Mouse (Mus musculus) liver, embryonic 16.5 days (tissue): ENCODE measurements around the gene Uqcc3. TPM values are rescaled to one million over a fixed set of nuclear protein-coding genes. Genes with fewer than 3 reads are reported as not detected.

Experiments used
- ATAC-seq: fragments of 200-750 bp; cut with Nextera tagmentation; 2 replicates; pipeline ENCODE4 v1.8.0; 2017; ENCODE audit warnings: low read depth, mild to moderate bottlenecking, moderate number of reproducible peaks, moderate library complexity
- H3K27ac ChIP-seq: fragments of 300-500 bp; sonication (generic); 2 replicates; pipeline ENCODE4 v1.5.1; 2014; ENCODE audit warnings: mild to moderate bottlenecking, low read length
- H3K27me3 ChIP-seq: fragments of 300-500 bp; sonication (generic); 2 replicates; pipeline ENCODE4 v1.6.1; 2014; ENCODE audit warnings: low read depth, low read length, mixed read lengths; ENCODE audit not compliant: control insufficient read depth, insufficient read depth
- H3K36me3 ChIP-seq: fragments of 300-500 bp; sonication (generic); 2 replicates; pipeline ENCODE4 v1.6.1; 2014; ENCODE audit warnings: mild to moderate bottlenecking; ENCODE audit not compliant: control insufficient read depth, insufficient read depth
- H3K4me1 ChIP-seq: fragments of 300-500 bp; sonication (generic); 2 replicates; pipeline ENCODE4 v1.6.1; 2014; ENCODE audit warnings: low read depth, low read length, mixed read lengths; ENCODE audit not compliant: control insufficient read depth
- H3K4me2 ChIP-seq: fragments of 300-500 bp; sonication (generic); 2 replicates; pipeline ENCODE4 v1.6.1; 2014; ENCODE audit warnings: low read depth, low read length, mixed read lengths
- H3K4me3 ChIP-seq: fragments of 300-500 bp; sonication (generic); 2 replicates; pipeline ENCODE4 v1.5.1; 2014; ENCODE audit warnings: low read depth, mild to moderate bottlenecking, low read length
- H3K9ac ChIP-seq: fragments of 300-500 bp; sonication (generic); 2 replicates; pipeline ENCODE4 v1.6.1; 2014; ENCODE audit warnings: low read depth, low read length
- H3K9me3 ChIP-seq: fragments of 300-500 bp; sonication (generic); replicated peaks from 2 replicates; pipeline ENCODE4 v1.6.1; 2016; ENCODE audit warnings: low read length; ENCODE audit not compliant: control insufficient read depth
- WGBS: fragments of 180-500 bp; shearing (Covaris S2); extraction: QIAGEN DNeasy Blood & Tissue Kit; methylation state at CpG from one replicate; pipeline ENCODE4 v1.1.7; 2014; ENCODE audit not compliant: insufficient replicate concordance; 5-methylcytosine and 5-hydroxymethylcytosine counted together
- polyA plus RNA-seq: library from polyadenylated mRNA; unstranded; fragments of >200 nt; fragmentation: Nextera tagmentation; extraction: Ambion mirVana; gene quantifications from 2 replicates; pipeline ENCODE4 v1.2.1, GENCODE M21; 2015

Gene Uqcc3
- polyA plus RNA-seq, 1 experiment from 2014 or later = 27.9 TPM

DNA sequence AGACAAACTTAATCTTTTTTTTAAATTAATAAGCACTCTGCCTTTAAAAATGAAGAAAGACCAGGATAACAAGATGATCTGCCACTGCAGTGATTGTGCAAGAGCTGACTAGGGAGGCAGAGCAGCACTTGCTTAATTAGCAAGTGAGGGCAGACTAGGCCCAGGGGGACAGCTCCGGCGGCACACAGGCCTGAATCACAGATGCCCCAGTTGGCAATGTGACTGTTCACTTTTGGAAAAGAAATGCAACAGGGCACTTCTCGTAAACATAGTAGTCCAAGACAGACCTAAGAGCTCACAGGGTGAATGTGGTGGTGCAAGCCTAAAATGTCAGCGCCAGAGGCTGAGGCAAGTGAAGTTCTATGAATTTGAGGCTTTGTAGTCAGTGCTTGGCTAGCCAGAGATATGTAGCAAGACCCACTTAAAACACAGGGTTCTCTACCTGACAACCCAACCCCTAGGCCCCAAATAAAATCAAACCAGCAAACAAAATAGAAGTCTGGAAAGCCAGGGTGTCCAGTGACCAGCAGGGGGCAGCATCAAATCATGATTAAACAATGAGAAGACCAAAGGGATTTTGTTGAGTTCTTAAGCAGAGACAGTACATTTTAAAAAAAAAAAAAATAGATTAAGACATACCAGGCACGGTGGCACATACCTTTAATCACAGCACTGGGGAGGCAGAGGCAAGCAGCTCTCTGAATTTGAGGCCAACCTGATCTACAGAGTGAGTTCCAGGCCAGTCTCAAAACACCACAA, 36.2 kb downstream of the Uqcc3 start:
- Histone ChIP-seq H3K4me2 (no peak overlapping the region), H3K4me1 (peaks cover 11% of the 10 kb centered on the region), H3K36me3 (peaks cover 8% of the 10 kb centered on the region; the same call in 1 of the 2 replicates), H3K9ac (no peak overlapping the region), H3K27me3 (no peaks in the 10 kb centered on the region), H3K4me3 (no peak overlapping the region), H3K9me3 (no peaks in the 10 kb centered on the region), H3K27ac (no peak overlapping the region)
- WGBS = 59% methylated on average over 5 of the region's 5 CpGs
- ATAC-seq = no peak

DNA sequence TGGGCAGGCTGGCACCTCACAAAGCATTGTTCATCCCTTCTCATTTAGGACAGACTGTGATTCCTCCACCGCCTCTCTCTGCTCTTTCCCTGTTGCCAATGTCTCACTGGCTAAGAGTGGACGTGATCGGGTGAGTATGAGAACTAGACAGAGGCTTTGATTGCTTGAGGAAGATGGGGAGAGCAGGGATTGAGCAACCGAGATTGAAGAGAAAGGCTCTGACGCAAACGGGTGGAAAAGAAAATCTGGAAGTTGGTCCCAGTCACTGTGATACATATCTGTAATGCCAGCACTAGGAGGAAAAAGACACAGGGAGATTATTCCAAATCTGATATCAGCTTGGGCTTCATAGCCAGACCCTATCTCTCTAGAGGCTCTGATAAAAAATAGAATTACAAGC, 37.8 kb downstream of the Uqcc3 start:
- no peak overlapping the region for H3K9ac ChIP-seq
- ATAC-seq = no peak
- 61% methylated on average over 6 of the region's 6 CpGs for WGBS
- no peaks in the 10 kb centered on the region for H3K27me3 ChIP-seq
- H3K4me3 ChIP-seq = no peak overlapping the region
- H3K27ac ChIP-seq = no peak overlapping the region
- peaks cover 21% of the 10 kb centered on the region for H3K4me1 ChIP-seq
- no peak overlapping the region for H3K4me2 ChIP-seq
- H3K36me3 ChIP-seq = peaks cover 8% of the 10 kb centered on the region; the same call in 1 of the 2 replicates
- H3K9me3 ChIP-seq = no peaks in the 10 kb centered on the region

DNA sequence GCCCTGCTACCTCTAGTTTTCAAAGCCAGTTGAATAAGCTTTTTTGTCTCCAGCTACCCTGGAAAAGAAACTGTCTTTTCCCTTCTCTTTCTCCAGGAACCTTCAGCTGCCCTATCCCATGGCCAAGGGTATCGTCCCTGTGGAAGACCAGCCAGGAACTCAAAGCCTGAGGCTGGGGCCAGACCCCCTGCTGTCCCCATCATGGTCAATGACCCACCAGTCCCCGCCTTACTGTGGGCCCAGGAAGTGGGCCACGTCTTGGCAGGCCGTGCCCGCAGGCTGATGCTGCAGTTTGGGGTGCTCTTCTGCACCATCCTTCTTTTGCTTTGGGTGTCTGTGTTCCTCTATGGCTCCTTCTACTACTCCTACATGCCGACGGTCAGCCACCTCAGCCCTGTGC, 39.7 kb downstream of the Uqcc3 start:
- H3K4me3 ChIP-seq = peak overlapping the region; percentile 67

DNA sequence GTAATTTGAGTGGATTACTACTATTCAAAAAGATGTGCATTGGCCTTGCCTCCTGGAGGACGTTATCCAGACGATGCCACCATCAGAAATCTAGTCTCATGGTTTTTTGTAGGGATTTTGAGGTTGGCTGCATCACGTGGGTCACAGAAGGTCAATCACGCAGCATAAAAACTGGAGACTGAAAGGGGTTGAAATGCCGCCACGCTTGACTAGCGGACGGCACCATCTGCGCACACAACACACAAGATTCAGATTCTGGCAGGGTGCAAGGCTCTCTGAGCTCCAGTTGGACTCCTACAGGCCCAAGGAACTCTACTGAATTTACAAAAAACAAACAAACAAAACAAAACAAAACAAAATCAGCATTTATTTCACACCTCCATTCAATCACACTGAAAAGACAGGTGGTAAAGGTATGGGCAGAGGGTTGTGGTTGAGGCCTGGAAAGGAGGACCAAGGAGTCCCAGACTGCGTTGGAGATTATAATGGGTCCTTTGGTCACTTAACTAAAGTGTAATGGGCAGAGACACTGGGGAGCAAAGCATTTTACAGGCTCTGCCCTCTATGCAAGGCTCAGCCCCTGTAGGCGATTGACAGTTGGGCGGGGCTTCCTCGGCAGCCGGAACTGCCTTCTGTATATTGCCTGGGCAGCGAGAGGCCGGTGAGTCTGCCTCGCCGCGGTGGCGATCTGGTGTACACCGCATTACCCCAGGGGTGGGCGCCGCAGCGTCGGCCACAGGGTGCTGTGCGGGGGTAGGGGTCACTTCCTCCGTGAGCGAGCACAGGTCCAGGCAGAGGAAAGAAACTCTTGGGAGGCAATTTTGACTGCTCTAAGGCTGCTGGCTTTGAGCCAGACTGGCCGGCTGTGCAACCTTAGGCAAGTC, 40.6 kb downstream of the Uqcc3 start:
- Histone ChIP-seq H3K9ac (peak overlapping the region; percentile 74), H3K4me1 (peaks cover 29% of the 10 kb centered on the region), H3K4me3 (peak overlapping the region; percentile 67), H3K27ac (peak overlapping the region; percentile 43; the same call in 1 of the 2 replicates), H3K36me3 (peaks cover 2% of the 10 kb centered on the region; the same call in 1 of the 2 replicates), H3K4me2 (peak overlapping the region; percentile 75), H3K9me3 (no peaks in the 10 kb centered on the region), H3K27me3 (no peaks in the 10 kb centered on the region)
- peak; percentile 73 for ATAC-seq
- 26% methylated on average over 29 of the region's 29 CpGs for WGBS

More for the DNA sequence above, 39.7 kb downstream of the Uqcc3 start:
- Histone ChIP-seq H3K4me2 (peak overlapping the region; percentile 75), H3K27me3 (no peaks in the 10 kb centered on the region), H3K27ac (no peak overlapping the region), H3K9ac (no peak overlapping the region; the same call in 1 of the 2 replicates), H3K36me3 (peaks cover 3% of the 10 kb centered on the region; the same call in 1 of the 2 replicates), H3K4me1 (peaks cover 29% of the 10 kb centered on the region), H3K9me3 (no peaks in the 10 kb centered on the region)
- WGBS = 82% methylated on average over 7 of the region's 7 CpGs
- ATAC-seq = no peak

DNA sequence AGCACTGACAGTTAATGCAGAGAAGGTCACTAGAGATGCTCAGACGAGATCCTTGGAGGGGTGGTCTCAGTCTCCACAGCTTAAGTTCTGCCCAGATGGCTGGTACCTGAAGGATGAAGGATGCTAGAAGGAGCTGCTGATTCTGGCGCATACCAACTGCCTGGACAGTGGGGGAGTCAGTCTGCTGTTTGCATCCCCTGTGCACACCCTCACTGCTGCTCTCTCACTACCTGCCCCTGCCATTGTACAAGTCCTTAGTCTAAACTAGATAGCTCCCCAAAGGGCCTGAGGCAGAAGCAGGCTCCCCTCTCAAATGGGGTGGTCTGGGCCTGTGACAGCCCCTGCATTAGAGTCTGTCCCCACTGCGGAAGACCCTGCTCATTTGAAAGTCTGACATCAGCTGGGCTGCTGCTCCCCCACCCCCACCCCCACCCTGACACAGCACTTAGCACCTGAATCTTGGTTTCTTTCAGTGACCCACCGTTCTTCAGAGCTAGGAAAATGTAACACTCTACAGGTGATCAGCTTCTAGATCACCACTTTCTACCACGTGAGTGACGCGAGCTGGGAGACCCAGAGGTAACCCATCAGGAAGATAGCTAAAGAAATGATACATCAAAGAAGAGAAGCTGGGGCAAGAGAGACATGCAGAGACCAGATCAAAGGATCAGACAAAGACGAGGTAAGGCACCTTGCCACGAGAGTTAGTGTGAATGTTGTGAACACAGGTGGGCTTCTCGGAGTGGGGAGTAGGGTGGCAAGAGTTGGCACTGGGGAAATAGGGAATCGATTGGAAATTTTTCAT, 41.4 kb downstream of the Uqcc3 start, which contains the start of gene Gng3:
TSS of gene Gng3 (minus strand) at position 92 of the 805 bp plus-strand sequence.
- 78% methylated on average over 11 of the region's 11 CpGs for WGBS
- no peak for ATAC-seq
- Histone ChIP-seq H3K36me3 (peaks cover 9% of the 10 kb centered on the region), H3K4me2 (peak within 1 kb of the TSS; percentile 75), H3K9me3 (no peaks in the 10 kb centered on the region), H3K4me1 (peaks cover 29% of the 10 kb centered on the region), H3K27me3 (no peaks in the 10 kb centered on the region), H3K4me3 (peak within 1 kb of the TSS; percentile 80), H3K9ac (peak within 1 kb of the TSS; percentile 90), H3K27ac (0 out of 2 replicates have a peak within 1 kb of the TSS, but pooled peaks have one; percentile 1)

DNA sequence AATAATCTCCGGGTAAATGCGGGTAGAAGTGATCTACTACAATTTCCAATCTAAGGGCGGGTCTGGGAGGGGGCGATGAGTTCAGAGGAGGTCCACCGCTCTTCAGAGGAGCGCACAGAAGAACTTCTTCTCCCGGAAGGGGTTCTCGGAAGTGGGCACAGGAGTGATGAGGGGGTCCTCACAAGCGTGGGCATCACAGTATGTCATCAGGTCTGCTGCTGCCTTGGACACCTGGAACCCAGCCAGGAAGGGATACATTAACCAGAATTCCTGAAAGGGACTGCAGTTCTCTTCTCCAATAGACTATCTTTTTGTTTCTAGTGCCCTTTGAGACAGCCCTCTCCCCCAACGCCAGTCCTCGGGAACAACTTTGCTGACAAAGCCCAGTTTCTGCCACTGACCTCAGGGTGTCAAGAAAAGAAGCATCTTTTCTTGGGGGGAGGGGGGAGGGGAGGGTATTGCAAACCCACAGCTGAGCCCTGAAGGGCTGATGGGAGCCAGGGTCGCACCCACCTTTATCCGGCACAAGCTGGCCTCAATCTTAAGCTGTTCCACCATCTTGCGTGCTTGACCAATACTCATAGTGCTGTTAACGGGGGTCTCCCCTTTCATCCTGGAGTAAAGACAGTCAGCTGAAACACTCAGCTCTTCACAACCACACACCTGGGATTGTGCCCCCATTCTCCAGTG, 42.5 kb downstream of the Uqcc3 start:
- no peaks in the 10 kb centered on the region for H3K27me3 ChIP-seq
- H3K27ac ChIP-seq = peak overlapping the region; percentile 1; the same call in 1 of the 2 replicates
- H3K9ac ChIP-seq = peak overlapping the region; percentile 90
- peak overlapping the region; percentile 80 for H3K4me3 ChIP-seq
- peaks cover 20% of the 10 kb centered on the region for H3K36me3 ChIP-seq
- peaks cover 29% of the 10 kb centered on the region for H3K4me1 ChIP-seq
- peak; percentile 5; the same call in 1 of the 2 replicates for ATAC-seq
- H3K9me3 ChIP-seq = no peaks in the 10 kb centered on the region
- peak overlapping the region; percentile 75 for H3K4me2 ChIP-seq
- WGBS = 19% methylated on average over 15 of the region's 15 CpGs

DNA sequence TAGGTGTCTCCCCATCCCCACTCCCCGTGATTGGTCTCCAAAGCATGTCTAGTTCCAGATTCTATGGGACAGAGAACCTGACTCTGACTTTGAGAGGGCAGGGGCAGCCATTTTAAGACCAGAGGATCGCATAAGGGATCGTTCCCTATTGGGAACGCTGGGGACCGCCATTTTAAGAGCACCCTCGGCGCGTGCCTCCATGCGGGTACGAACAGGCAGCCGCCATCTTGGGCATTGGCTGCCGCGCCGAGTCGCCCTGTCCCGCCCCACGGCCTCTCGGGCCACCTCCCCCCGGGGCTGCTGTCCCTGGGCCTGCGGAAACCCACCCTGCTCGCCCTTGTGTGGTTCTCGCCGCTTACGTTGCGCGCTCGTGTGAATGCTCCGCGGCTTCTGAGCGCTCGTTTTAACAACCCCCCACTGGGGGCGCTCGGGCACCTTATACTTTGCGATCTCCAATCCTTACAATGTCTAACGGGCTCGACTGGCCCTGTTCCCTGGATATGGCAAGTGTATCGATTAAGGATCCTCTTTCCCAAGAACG, 43.4 kb downstream of the Uqcc3 start, which contains the start of gene Bscl2:
TSS of gene Bscl2 (plus strand) at position 217 of the 541 bp plus-strand sequence.
- Histone ChIP-seq H3K27ac (peak within 1 kb of the TSS; percentile 92), H3K9ac (peak within 1 kb of the TSS; percentile 90), H3K4me1 (peaks cover 29% of the 10 kb centered on the region), H3K36me3 (peaks cover 29% of the 10 kb centered on the region), H3K27me3 (no peaks in the 10 kb centered on the region), H3K4me3 (peak within 1 kb of the TSS; percentile 80), H3K9me3 (no peaks in the 10 kb centered on the region), H3K4me2 (peak within 1 kb of the TSS; percentile 75)
- 1% methylated on average over 38 of the region's 38 CpGs for WGBS
- peak; percentile 68 for ATAC-seq
